Mouse (Mus musculus): ENCODE results near the gene N4bp1. TPM values are rescaled to one million over a fixed set of nuclear protein-coding genes. Genes with fewer than 3 reads are reported as not detected.

Gene N4bp1
- 10 to 100 TPM; 44.1 to 47.3 TPM for total RNA-seq (2021)
- long read RNA-seq, experiment 1, full-length matches to known transcripts, result 15 of 26 reads
- long read RNA-seq, experiment 1, partial matches to known transcripts, result 6 of 26 reads
- long read RNA-seq, experiment 1, other reads (novel, unspliced or antisense), result 5 of 26 reads
- long read RNA-seq, experiment 2, full-length matches to known transcripts, result 8 of 13 reads
- long read RNA-seq, experiment 2, partial matches to known transcripts, result 2 of 13 reads
- long read RNA-seq, experiment 2, other reads (novel, unspliced or antisense), result 3 of 13 reads

DNA sequence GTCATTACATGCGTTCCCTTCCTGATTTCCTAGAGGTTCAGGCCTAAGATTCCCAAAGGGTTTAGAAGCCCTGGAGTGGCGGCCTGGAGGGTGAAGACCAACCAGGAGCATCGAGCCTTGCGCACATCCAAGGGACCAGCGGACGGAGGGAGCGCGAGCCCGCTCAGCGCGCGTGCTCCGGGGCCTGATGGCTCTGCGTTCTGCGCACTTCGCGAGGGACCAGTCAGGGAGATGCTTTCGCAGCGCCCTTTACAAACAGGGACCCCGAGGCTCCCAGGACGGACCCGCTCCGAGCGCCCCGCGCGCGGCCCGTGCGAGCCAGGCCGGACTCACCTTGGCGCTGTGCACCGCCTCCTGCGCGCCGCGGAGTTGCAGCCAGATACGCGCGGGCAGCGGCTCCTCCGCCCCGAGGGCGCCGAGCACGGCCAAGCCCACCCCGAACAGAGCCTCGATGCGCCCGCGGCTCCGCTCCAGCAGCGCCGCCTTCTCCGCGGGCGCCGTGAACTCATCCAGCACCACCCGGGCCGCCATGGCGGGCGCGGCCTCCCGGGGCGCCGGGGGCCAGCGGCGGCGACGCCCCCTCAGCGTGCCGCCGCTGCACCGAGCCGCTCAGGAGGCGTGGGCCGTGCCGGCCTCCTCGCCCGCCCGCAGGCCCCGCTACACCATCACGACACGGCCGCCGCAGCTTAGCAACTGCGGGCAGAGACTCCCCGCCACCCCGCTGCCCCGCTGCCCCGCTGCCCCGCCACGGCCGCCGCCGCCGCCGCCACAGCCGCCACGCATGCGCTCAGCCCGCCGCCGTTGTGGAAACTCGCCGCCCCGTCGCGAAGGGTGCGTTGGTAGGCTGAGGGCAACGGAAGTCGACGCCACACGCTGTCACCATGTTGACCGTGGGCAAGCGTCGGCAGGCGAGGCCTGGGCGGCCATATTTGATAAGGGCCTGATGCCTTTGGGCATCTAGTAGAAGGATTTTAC is at the start of gene N4bp1:
Gene N4bp1 (minus strand): TSS at position 770 of the 975 bp plus-strand sequence.
- DNase-seq (ENCODE audit: low spot score in 2 of 2), result peak; percentile 94 to 95

GRCm38 (mm10) chr8:86934841-86935240 is 49.8 kb upstream of the N4bp1 start:
- DNase-seq (ENCODE audit: low spot score in 2 of 2), result no peak

DNA sequence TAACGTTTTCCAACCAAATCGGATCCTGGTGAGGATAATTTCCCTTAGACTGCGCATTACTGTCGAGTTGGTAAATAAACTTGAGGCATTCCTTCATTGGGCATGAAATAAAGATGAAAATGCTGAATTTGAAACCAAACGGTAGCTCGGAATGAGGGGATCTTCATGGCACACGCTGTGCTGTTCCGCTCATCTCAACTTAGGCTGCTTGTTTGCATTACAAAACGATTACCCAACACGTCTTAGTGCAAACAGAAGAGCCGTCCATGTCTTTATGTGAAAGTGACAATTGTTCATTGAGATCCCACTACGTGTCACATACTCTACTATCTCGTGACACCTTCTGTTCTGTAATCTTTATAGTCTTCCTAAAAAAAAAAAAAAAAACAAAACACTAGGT is 49.3 kb upstream of the N4bp1 start:
- DNase-seq (ENCODE audit: low spot score in 2 of 2), result no peak

- peak; percentile 64 to 66 for DNase-seq (ENCODE audit: low spot score in 2 of 2)
These were observed 48.8 kb upstream of the N4bp1 start for GRCm38 (mm10) chr8:86933898-86934297.

DNA sequence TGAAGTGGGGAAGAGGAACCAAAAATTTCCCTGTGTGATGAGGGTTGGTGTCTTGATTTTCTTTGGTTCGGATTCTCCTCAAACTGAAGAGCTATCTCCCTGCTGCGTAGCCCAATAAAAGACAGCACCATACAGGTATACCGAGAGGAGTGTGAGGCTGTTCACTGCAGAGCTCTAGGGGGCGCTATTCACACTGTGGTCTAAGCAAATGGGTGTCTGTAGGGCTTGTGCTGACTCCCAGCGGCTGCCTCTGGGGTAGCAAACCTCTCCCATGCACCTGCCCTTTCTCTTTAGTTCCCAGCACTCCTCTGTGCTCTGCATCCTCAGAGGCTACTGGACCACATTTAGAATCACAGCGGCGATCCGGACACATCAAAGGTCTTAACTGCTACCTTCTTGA is 41.2 kb upstream of the N4bp1 start:
- DNase-seq (ENCODE audit: low spot score in 2 of 2), result no peak

GRCm38 (mm10) chr8:86923219-86923835 is 38.3 kb upstream of the N4bp1 start:
- no peak for DNase-seq (ENCODE audit: low spot score in 2 of 2)

- no peak for DNase-seq (ENCODE audit: low spot score in 2 of 2)
These were observed 37.6 kb upstream of the N4bp1 start for GRCm38 (mm10) chr8:86922673-86923072.

DNA sequence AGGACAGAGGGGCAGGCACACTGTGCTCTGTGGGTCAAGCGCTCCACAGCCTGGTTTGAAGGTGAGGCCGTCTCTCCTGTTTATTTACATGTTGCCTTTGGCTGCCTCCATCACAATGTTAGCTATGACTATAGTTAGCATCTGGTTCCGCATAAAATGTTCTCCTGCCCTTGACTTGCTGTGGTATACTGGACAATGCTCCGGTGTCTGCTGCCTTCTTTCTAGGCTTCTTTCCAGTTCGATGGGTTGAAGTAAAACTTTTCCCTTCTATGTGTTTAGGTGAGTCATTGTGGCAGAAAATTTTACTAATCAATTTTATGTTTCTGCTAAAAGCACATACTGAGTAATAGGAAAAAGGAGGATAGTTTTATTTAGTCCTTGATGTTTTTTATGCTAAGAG is 37.1 kb upstream of the N4bp1 start:
- DNase-seq (ENCODE audit: low spot score in 2 of 2), result no peak

DNA sequence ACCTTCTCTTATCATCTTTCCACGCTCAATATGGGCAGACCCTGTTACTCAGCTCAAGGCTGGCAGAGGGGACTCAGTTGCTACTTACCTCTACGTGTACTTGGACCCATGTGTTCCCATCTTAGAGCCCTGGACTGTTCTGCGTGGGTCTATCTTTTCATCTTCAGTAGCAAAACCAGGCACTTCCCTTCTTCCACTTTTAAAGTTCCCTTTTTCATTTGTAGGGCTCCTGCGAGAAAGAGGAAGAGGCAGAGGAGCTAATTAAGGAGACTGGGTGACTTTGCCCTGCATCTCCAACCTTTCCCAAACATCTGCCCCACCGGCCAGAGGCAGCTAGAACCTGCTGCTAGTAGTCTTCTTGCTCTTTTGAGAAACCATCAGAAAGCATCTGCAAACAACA is 35.9 kb upstream of the N4bp1 start:
- DNase-seq (ENCODE audit: low spot score in 2 of 2), result no peak

GRCm38 (mm10) chr8:86920455-86920854 is 35.4 kb upstream of the N4bp1 start:
- no peak for DNase-seq (ENCODE audit: low spot score in 2 of 2)

- DNase-seq (ENCODE audit: low spot score in 2 of 2), result no peak
These were observed 35.0 kb upstream of the N4bp1 start for GRCm38 (mm10) chr8:86920024-86920423.

GRCm38 (mm10) chr8:86919262-86919661 is 34.2 kb upstream of the N4bp1 start:
- no peak for DNase-seq (ENCODE audit: low spot score in 2 of 2)

DNA sequence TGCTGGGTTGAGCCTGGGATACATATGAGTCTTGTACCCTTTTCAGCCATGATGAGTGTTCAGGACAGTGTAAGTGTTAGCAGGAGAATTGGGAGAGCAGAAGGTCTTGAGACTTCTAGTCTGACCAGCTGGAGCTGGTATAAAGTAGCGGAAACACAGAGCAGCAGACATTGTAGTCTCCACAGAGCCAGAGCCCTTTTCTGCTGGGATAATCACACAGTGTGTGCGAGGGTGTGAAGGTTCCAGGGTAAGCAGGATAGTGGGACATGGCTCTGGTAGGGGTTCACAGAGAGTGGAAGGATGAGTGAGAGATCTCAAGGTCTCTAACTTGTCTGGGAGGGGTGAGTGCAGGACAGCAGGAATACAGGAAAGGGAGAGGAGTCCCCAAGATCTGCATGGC is 33.0 kb upstream of the N4bp1 start:
- DNase-seq (ENCODE audit: low spot score in 2 of 2), result no peak

DNA sequence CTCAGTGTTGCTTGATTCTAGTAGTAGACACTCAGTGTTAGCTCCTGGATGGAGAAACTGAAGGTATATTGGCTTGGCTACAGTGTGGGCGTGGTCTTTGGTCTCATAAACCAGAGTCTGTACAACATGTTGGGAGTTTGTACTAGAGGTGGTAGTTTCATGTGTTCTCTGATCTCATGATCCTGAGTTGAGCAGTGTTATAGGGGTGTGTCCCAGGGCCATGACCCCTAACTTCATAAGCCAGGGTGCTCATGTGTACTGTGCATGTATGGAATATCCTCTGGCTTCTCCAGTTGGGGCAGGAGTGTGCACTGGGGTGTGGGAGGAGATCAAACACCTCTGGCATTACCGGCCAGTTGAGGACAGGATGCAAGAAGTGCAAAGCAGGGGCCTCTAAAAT is 32.6 kb upstream of the N4bp1 start:
- no peak for DNase-seq (ENCODE audit: low spot score in 2 of 2)

DNA sequence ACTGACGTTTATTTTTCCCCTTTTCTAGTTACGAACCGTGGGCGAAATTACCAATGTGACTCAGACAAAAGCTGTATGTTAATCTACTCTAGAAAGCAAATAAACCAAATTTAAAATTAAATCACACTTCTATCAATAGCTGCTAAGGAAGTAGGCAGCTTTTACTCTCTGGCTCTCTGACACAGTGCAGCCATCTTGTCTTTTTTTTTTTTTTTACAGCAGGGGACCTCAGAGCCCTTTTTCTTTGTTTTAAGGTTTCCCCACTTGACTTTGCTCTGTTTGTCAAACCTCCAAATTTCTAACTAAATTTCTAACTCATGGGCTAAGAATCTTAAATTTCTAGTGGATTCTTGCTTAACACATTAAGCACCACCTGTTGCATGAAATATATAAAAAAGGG is 31.3 kb upstream of the N4bp1 start:
- no peak for DNase-seq (ENCODE audit: low spot score in 2 of 2)

- DNase-seq (ENCODE audit: low spot score in 2 of 2), result no peak
These were observed 26.1 kb upstream of the N4bp1 start for GRCm38 (mm10) chr8:86911136-86911535.

DNA sequence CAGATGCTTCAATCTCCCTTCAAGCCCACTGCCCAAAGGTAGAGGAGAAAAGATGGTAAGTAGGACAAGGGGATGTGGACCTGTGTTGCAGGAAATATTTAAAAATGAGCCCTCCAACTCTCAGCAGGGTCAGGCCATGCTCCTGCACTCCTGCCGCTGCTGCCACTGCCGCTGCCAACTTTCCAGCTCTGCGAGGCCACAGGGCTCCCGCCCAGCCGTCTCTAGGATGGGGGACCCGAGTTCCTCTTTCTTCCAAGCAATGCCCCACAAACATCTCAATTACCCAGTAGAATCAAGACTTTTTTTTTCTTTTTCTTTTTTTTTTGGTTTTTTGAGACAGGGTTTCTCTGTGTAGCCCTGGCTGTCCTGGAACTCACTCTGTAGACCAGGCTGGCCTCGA is 25.2 kb upstream of the N4bp1 start:
- no peak for DNase-seq (ENCODE audit: low spot score in 2 of 2)

- peak; percentile 75 to 78 for DNase-seq (ENCODE audit: low spot score in 2 of 2)
These were observed 23.5 kb upstream of the N4bp1 start for GRCm38 (mm10) chr8:86908536-86908935.

DNA sequence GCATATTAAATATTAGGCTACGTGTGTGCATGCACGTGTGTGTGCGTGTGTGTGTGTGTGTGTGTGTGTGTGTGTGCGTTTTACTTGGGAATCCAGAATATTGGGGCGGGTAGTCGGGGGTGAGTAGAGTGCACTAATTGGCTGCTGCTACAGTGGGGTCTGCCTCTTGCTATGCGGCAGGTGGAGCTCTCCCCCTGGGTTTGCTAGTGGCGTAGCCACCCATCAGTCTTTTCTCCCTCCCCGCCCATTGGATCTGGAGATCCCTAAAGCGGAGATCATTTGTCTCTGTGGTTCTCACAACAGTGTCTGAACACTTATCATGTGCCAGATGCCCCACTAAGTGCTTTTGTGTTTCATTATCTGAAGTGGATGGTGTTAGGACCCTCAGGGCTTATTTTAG is 19.9 kb upstream of the N4bp1 start:
- DNase-seq (ENCODE audit: low spot score in 2 of 2), result no peak

DNA sequence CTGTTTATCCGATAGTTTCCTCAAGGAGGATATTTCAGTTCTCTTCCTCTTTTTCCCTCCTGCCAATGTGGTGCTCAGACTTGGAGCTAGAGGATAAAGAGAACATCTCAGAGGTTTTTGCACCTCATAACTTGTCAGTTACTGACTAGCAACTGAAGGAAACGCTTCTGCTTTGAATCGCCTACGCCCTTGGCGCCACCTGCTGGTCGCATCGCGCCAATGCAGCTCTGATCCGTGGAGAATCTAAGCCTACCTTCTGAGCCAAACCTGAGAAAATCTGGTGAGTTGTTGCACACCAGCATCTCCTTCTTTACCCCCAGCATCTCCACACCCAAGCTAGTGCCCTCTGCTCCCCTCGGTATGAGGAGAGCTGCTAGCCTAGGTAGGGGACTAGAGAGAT is 18.0 kb upstream of the N4bp1 start:
- DNase-seq (ENCODE audit: low spot score in 2 of 2), result peak; percentile 89 to 94

DNA sequence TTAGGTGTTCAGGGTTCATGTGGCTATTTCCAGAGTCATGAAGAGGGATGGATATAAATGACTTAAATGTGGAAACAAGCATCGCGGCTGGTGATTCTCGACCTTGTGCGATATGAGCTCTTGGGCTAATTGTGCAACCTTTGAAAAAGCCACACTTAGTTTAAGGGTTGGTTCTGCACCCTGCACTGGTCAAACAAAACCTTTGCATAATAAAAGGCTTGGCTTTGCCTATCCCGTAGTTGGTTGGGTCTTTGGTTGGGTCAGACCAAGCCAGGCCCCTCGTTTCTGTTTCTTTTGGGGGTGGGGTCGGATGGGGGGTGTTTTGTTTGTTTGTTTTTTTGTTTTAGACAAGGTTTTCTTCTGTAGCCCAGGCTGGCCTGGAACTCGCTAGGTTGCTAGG is 17.6 kb upstream of the N4bp1 start:
- DNase-seq (ENCODE audit: low spot score in 2 of 2), result no peak

DNA sequence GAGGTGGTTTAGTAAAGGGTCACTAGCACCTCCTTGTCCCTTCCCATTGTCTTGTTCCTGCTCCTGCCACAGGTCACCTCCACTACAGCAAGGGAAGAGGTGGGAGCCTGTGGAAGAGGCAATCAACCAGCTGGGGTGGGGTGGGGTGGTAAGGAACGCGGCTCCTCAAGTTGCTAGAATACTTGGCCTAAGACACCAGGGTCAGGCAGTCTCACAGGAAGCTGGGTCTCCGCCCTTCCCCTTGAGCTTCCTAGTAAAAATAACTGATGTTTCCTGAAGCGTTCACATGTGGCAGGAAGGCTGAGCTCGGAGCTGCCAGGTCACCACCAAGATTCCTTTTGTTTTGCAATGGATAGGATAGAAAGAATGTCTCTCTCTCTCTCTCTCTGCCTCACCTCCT is 16.9 kb upstream of the N4bp1 start:
- DNase-seq (ENCODE audit: low spot score in 2 of 2), result no peak
